Mouse (Mus musculus): ENCODE measurements around the gene Wdsub1. TPM values are rescaled to one million over a fixed set of nuclear protein-coding genes. Genes with fewer than 3 reads are reported as not detected.

Wdsub1 gene
- total and polyA plus RNA-seq, 3 experiments = 8.2 to 13.5 (median 12.9) TPM

DNA sequence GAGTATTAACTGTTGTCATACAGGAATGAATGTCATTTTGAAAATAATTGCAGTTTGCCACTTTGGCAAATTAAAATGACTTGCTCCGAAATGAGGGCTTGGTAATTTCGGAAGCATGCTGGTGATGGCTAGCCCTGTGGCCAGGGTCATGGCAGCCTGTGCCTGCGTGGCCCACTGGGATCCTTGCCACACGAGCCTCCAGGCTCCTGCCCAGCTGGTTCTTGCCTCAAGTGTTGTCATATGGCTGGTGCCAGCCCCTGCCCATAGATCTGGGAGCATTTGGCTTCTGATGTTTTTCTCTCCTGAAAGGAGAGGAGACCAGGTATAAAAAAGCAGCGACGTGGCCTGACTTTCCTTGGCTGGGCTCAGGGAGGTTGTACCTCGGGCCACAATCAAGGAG, 72.4 kb downstream of the Wdsub1 start:
- in situ Hi-C loops (cut with MboI; ENCODE audit: low pct_ligation_motif_present, low pct_unique_long_range_greater_than_20kb, low sequenced_read_pairs) (no loop called here), dilution Hi-C loops (cut with MboI; ENCODE audit: extremely low pct_ligation_motif_present, extremely low pct_unique_long_range_greater_than_20kb, low sequenced_read_pairs) (no loop called here)
- H3K9me3 ChIP-seq (replicated peaks; ENCODE audit: low read length) = no peaks in the 10 kb centered on the region
- H3K27ac ChIP-seq (ENCODE audit: insufficient read depth, low read depth) = no peak overlapping the region
- TF ChIP-seq CHD1 (IDR thresholded peaks at IDR 0.05; ENCODE audit: low read depth, low read length) (no peak), ZC3H11A (IDR thresholded peaks at IDR 0.05; ENCODE audit: low read depth, low read length) (no peak), HCFC1 (IDR thresholded peaks at IDR 0.05; ENCODE audit: low read depth, low read length) (no peak), IRF4 (IDR thresholded peaks at IDR 0.05; ENCODE audit: low read depth, low read length) (no peak), MAZ (IDR thresholded peaks at IDR 0.05; ENCODE audit: low read depth, low read length) (no peak), JUN (IDR thresholded peaks at IDR 0.05; ENCODE audit: insufficient read depth, low read depth, low read length) (no peak), MXI1 (IDR thresholded peaks at IDR 0.05; ENCODE audit: low read depth, low read length) (no peak), ZKSCAN1 (IDR thresholded peaks at IDR 0.05; ENCODE audit: borderline replicate concordance, low read depth, low read length) (no peak), TBP (conservative IDR thresholded peaks at IDR 0.05; ENCODE audit: low read depth, low read length) (no peak), MAX (IDR thresholded peaks at IDR 0.05; ENCODE audit: low read length) (no peak), SIN3A (IDR thresholded peaks at IDR 0.05; ENCODE audit: low read length) (no peak), JUND (conservative IDR thresholded peaks at IDR 0.05; ENCODE audit: low read depth, low read length) (no peak), POLR2A (IDR thresholded peaks at IDR 0.05; ENCODE audit: low read depth, low read length) (no peak)
- H3K36me3 ChIP-seq (replicated peaks in 1 of 2; ENCODE audit: control insufficient read depth in 1 of 2, insufficient read depth in 1 of 2, low read length in 1 of 2) = no peaks in the 10 kb centered on the region
- no peak overlapping the region for H3K4me3 ChIP-seq (replicated peaks in 1 of 3; ENCODE audit: low read depth in 2 of 3, low read length in 2 of 3, poor library complexity in 1 of 3)
- no peak for DNase-seq (ENCODE audit: extremely low read depth)
- no peaks in the 10 kb centered on the region for H3K27me3 ChIP-seq (replicated peaks)
- H3K9ac ChIP-seq (ENCODE audit: insufficient read depth, low read depth) = no peak overlapping the region
- H3K79me2 ChIP-seq (replicated peaks; ENCODE audit: control insufficient read depth, extremely low read depth, insufficient read depth, poor library complexity, severe bottlenecking) = no peaks in the 10 kb centered on the region
- H3K4me1 ChIP-seq (ENCODE audit: control insufficient read depth in 1 of 2, insufficient read depth in 2 of 2) = no peaks in the 10 kb centered on the region
- H3K4me2 ChIP-seq (ENCODE audit: insufficient read depth, low read depth, poor library complexity, severe bottlenecking) = no peak overlapping the region

DNA sequence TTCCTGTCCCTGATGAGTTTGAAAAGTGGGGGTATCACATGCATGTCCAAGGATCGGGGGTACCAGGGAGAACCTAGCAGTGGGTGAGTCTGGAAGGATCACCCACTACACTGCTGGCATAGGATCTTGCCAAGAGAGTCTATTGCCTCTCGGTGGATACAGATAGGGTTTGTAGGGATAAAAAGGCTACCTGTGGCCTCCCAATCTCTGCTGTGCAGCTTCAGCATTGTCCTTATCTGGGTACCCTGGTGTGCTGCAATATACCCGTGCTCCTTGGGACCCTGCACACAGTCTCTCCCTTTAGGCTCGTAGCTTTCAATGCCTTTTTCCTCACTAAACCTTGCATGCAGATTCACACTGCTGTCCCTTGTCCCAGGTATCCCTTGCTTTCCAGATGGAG, 73.8 kb downstream of the Wdsub1 start:
- no peaks in the 10 kb centered on the region for H3K27me3 ChIP-seq (replicated peaks)
- dilution Hi-C loops (cut with MboI; ENCODE audit: extremely low pct_ligation_motif_present, extremely low pct_unique_long_range_greater_than_20kb, low sequenced_read_pairs) = no loop called here
- H3K4me3 ChIP-seq (replicated peaks in 1 of 3; ENCODE audit: low read depth in 2 of 3, low read length in 2 of 3, poor library complexity in 1 of 3) = no peak overlapping the region
- in situ Hi-C loops (cut with MboI; ENCODE audit: low pct_ligation_motif_present, low pct_unique_long_range_greater_than_20kb, low sequenced_read_pairs) = loop anchor here (10.0 kb wide), 1 partner anchor 626 kb away; no protein-coding TSS in a partner anchor
- H3K9me3 ChIP-seq (replicated peaks; ENCODE audit: low read length) = no peaks in the 10 kb centered on the region
- TF ChIP-seq ZC3H11A (IDR thresholded peaks at IDR 0.05; ENCODE audit: low read depth, low read length) = no peak
- H3K4me1 ChIP-seq (ENCODE audit: control insufficient read depth in 1 of 2, insufficient read depth in 2 of 2) = no peaks in the 10 kb centered on the region
- no peak for DNase-seq (ENCODE audit: extremely low read depth)
- no peaks in the 10 kb centered on the region for H3K36me3 ChIP-seq (replicated peaks in 1 of 2; ENCODE audit: control insufficient read depth in 1 of 2, insufficient read depth in 1 of 2, low read length in 1 of 2)
- no peak overlapping the region for H3K27ac ChIP-seq (ENCODE audit: insufficient read depth, low read depth)
- no peaks in the 10 kb centered on the region for H3K79me2 ChIP-seq (replicated peaks; ENCODE audit: control insufficient read depth, extremely low read depth, insufficient read depth, poor library complexity, severe bottlenecking)
- no peak overlapping the region for H3K9ac ChIP-seq (ENCODE audit: insufficient read depth, low read depth)
- no peak overlapping the region for H3K4me2 ChIP-seq (ENCODE audit: insufficient read depth, low read depth, poor library complexity, severe bottlenecking)

GRCm38 (mm10) chr2:59806038-59806437, 76.4 kb downstream of the Wdsub1 start:
- in situ Hi-C loops (cut with MboI; ENCODE audit: low pct_ligation_motif_present, low pct_unique_long_range_greater_than_20kb, low sequenced_read_pairs) (loop anchor here (10.0 kb wide), 1 partner anchor 629 kb away; no protein-coding TSS in a partner anchor), dilution Hi-C loops (cut with MboI; ENCODE audit: extremely low pct_ligation_motif_present, extremely low pct_unique_long_range_greater_than_20kb, low sequenced_read_pairs) (no loop called here)
- Histone ChIP-seq H3K27ac (ENCODE audit: insufficient read depth, low read depth) (no peak overlapping the region), H3K36me3 (replicated peaks in 1 of 2; ENCODE audit: control insufficient read depth in 1 of 2, insufficient read depth in 1 of 2, low read length in 1 of 2) (no peaks in the 10 kb centered on the region), H3K9ac (ENCODE audit: insufficient read depth, low read depth) (no peak overlapping the region), H3K4me2 (ENCODE audit: insufficient read depth, low read depth, poor library complexity, severe bottlenecking) (no peak overlapping the region), H3K9me3 (replicated peaks; ENCODE audit: low read length) (no peaks in the 10 kb centered on the region), H3K4me1 (ENCODE audit: control insufficient read depth in 1 of 2, insufficient read depth in 2 of 2) (no peaks in the 10 kb centered on the region), H3K27me3 (replicated peaks) (no peaks in the 10 kb centered on the region), H3K79me2 (replicated peaks; ENCODE audit: control insufficient read depth, extremely low read depth, insufficient read depth, poor library complexity, severe bottlenecking) (no peaks in the 10 kb centered on the region), H3K4me3 (replicated peaks in 1 of 3; ENCODE audit: low read depth in 2 of 3, low read length in 2 of 3, poor library complexity in 1 of 3) (no peak overlapping the region)
- DNase-seq (ENCODE audit: extremely low read depth) = no peak
- no peak for TF ChIP-seq CHD1 (IDR thresholded peaks at IDR 0.05; ENCODE audit: low read depth, low read length)
- no peak for TF ChIP-seq KAT2A (IDR thresholded peaks at IDR 0.05; ENCODE audit: insufficient replicate concordance, low read length)
- no peak for TF ChIP-seq BHLHE40 (IDR thresholded peaks at IDR 0.05; ENCODE audit: low read depth, low read length)
- no peak for TF ChIP-seq CHD2 (IDR thresholded peaks at IDR 0.05; ENCODE audit: low read length)
- TF ChIP-seq MYC (IDR thresholded peaks at IDR 0.05; ENCODE audit: low read depth, low read length) = no peak
- TF ChIP-seq ETS1 (conservative IDR thresholded peaks at IDR 0.05; ENCODE audit: low read depth, low read length) = no peak
- TF ChIP-seq ZMIZ1 (IDR thresholded peaks at IDR 0.05; ENCODE audit: low read depth, low read length) = no peak
- no peak for TF ChIP-seq E2F4 (IDR thresholded peaks at IDR 0.05; ENCODE audit: insufficient replicate concordance, low read depth, low read length)
- TF ChIP-seq ZKSCAN1 (IDR thresholded peaks at IDR 0.05; ENCODE audit: borderline replicate concordance, low read depth, low read length) = no peak
- TF ChIP-seq USF1 (IDR thresholded peaks at IDR 0.05; ENCODE audit: low read depth, low read length) = no peak
- TF ChIP-seq TBP (conservative IDR thresholded peaks at IDR 0.05; ENCODE audit: low read depth, low read length) = no peak
- no peak for TF ChIP-seq MAZ (IDR thresholded peaks at IDR 0.05; ENCODE audit: low read depth, low read length)
- no peak for TF ChIP-seq RAD21 (IDR thresholded peaks at IDR 0.05; ENCODE audit: low read depth, low read length)
- TF ChIP-seq CTCF (conservative IDR thresholded peaks at IDR 0.05 in 1 of 2, IDR thresholded peaks at IDR 0.05 in 1 of 2; ENCODE audit: low read depth in 2 of 2, low read length in 2 of 2) = no peak

Measured in CH12.LX (cell line).